Mouse (Mus musculus): ENCODE data around the gene Lpcat1.

DNA sequence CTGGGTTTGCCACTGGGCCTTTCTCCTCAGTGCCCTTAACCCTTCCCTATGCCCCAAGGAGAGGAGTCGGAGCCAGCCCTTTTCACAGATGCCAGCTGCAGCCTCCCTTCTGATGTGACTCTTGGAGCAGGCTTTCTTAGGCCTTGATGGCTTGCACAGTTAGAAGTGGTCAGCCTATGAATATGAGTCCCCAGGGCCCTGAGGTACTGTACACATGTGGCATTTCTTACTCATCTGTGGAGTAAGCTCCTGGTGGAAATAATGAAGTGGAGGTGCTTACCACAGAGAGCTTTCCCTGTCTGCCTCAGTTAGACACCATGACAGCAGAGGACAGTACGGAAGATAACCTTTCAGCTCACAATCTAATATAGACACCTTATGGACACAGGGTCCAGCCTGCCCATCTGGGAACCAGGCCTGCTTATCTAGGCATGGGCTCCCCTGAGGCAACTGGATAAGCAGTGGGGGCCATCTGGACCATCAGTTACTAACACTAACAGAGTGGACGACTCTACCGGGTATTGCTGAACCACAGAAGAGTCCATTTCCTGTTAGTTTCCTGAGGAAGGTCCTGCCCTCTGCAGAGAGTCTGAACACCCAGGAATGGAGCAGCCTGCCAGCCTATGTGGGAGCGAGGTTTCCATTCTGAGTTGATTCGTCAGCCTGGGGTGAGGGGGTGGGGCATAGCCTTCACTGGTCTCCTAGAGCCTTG is 33.1 kb downstream of the Lpcat1 start:
- TF ChIP-seq POLR2A (IDR thresholded peaks at IDR 0.05; ENCODE audit: control insufficient read depth, extremely low read depth, insufficient read depth, low read length, poor library complexity) (no peak), CTCF (IDR thresholded peaks at IDR 0.05; ENCODE audit: borderline replicate concordance, control insufficient read depth, extremely low read depth, insufficient read depth, low read length, poor library complexity) (no peak)
